ENCODE assay signal across 8 mouse cellular contexts in genomic region chr13:12460881-12461729, GRCm38 (mm10). TPM values are rescaled to one million over a fixed set of nuclear protein-coding genes. Genes with fewer than 3 reads are reported as not detected.
DNase-seq lines count a peak whose midpoint lies in the region; ATAC-seq and TF ChIP-seq lines count a peak whose summit lies in the region.

No protein-coding gene starts in this region.

- peak; percentile 69 for ATAC-seq in G1E (ENCODE audit: extremely low read depth, insufficient number of reproducible peaks, low FRiP score, poor library complexity, severe bottlenecking)
- ATAC-seq in forebrain, embryonic 15.5 days (replicated peaks): peak; percentile 95
- ATAC-seq in neural tube, embryonic 14.5 days (ENCODE audit: low read depth): peak; percentile 96

- intact Hi-C loops in heart, postnatal 25 days (cut with DNase I): loop anchor here (5.0 kb wide), 2 partner anchors 64 to 106 kb away; partner anchors contain the start of genes Ero1lb and Heatr1

- peaks cover 57% of the 10 kb centered on the region for H3K4me1 ChIP-seq in G1E (ENCODE audit: insufficient read depth, low read depth, low read length)
- H3K4me1 ChIP-seq in forebrain, embryonic 15.5 days: peaks cover 14% of the 10 kb centered on the region; the same call in 1 of the 2 replicates
- H3K4me1 ChIP-seq in neural tube, embryonic 14.5 days (ENCODE audit: control insufficient read depth, insufficient read depth, low read length): 0 out of 2 replicates have a peak, but pooled peaks cover 3% of the 10 kb centered on the region
- H3K4me1 ChIP-seq in testis, adult 2 months (ENCODE audit: control insufficient read depth, insufficient read depth, low read length): no peaks in the 10 kb centered on the region; the same call in none of the 2 replicates

- TF ChIP-seq CTCF in G1E (IDR thresholded peaks at IDR 0.05; ENCODE audit: low read depth, low read length): no peak
- no peak for TF ChIP-seq CTCF in testis, adult 2 months (IDR thresholded peaks at IDR 0.05; ENCODE audit: control insufficient read depth, insufficient read depth, insufficient replicate concordance, low read depth, low read length)

- H3K4me3 ChIP-seq in G1E (ENCODE audit: low read depth, low read length): peak overlapping the region; percentile 100
- peak overlapping the region; percentile 55 for H3K4me3 ChIP-seq in forebrain, embryonic 15.5 days
- peak overlapping the region; percentile 71 for H3K4me3 ChIP-seq in neural tube, embryonic 14.5 days (ENCODE audit: low read depth, low read length)
- peak overlapping the region; percentile 94 for H3K4me3 ChIP-seq in testis, adult 2 months (ENCODE audit: control insufficient read depth, low read depth, low read length)

- no peaks in the 10 kb centered on the region for H3K9me3 ChIP-seq in G1E (replicated peaks)
- no peaks in the 10 kb centered on the region for H3K9me3 ChIP-seq in forebrain, embryonic 15.5 days
- no peaks in the 10 kb centered on the region for H3K9me3 ChIP-seq in neural tube, embryonic 14.5 days (ENCODE audit: control insufficient read depth, low read length)

- peak overlapping the region; percentile 64 for H3K9ac ChIP-seq in forebrain, embryonic 15.5 days (replicated peaks)
- H3K9ac ChIP-seq in neural tube, embryonic 14.5 days (replicated peaks; ENCODE audit: low read depth, low read length): peak overlapping the region; percentile 55

- WGBS in forebrain, embryonic 15.5 days: under 1% methylated on average over 59 of the region's 59 CpGs
- WGBS in neural tube, embryonic 14.5 days: under 1% methylated on average over 59 of the region's 59 CpGs

- TF ChIP-seq POLR2A in testis, adult 2 months (IDR thresholded peaks at IDR 0.05; ENCODE audit: control insufficient read depth, low read depth, low read length): peak; percentile 88

- peak overlapping the region; percentile 86 for H3K4me2 ChIP-seq in forebrain, embryonic 15.5 days (replicated peaks)
- peak overlapping the region; percentile 72 for H3K4me2 ChIP-seq in neural tube, embryonic 14.5 days (ENCODE audit: low read depth, low read length)

- peak; percentile 74 for DNase-seq in G1E (ENCODE audit: low spot score)
- peak; percentile 93 for DNase-seq in cerebellum, adult 11-12 months
- DNase-seq in heart, postnatal 25 days (ENCODE audit: low spot score): peak; percentile 91
- DNase-seq in layer of hippocampus, adult 18-20 months (ENCODE audit: low spot score in 2 of 2): peak; percentile 84 to 86
- DNase-seq in lung, adult 18-20 months: peak; percentile 96 to 98

- H3K36me3 ChIP-seq in G1E (replicated peaks): peaks cover 32% of the 10 kb centered on the region
- H3K36me3 ChIP-seq in forebrain, embryonic 15.5 days: no peaks in the 10 kb centered on the region
- H3K36me3 ChIP-seq in neural tube, embryonic 14.5 days (ENCODE audit: control insufficient read depth, insufficient read depth, low read length): no peaks in the 10 kb centered on the region
- H3K36me3 ChIP-seq in testis, adult 2 months (ENCODE audit: control insufficient read depth, insufficient read depth, low read length): no peaks in the 10 kb centered on the region

- H3K27ac ChIP-seq in forebrain, embryonic 15.5 days (replicated peaks): peak overlapping the region; percentile 25; the same call in 1 of the 2 replicates
- peak overlapping the region; percentile 66 for H3K27ac ChIP-seq in neural tube, embryonic 14.5 days (ENCODE audit: low read depth, low read length)
- H3K27ac ChIP-seq in testis, adult 2 months (ENCODE audit: control insufficient read depth, insufficient read depth, low read depth, low read length): peak overlapping the region; percentile 77

- no peaks in the 10 kb centered on the region for H3K27me3 ChIP-seq in G1E (ENCODE audit: insufficient read depth, low read length)
- no peaks in the 10 kb centered on the region for H3K27me3 ChIP-seq in forebrain, embryonic 15.5 days
- no peaks in the 10 kb centered on the region for H3K27me3 ChIP-seq in neural tube, embryonic 14.5 days (ENCODE audit: control insufficient read depth, insufficient read depth, low read length)
- no peaks in the 10 kb centered on the region for H3K27me3 ChIP-seq in testis, adult 2 months (ENCODE audit: control insufficient read depth, insufficient read depth, low read length)

RNA-seq across cellular contexts. Expression of gene Lgals8, which starts 3.6 kb away (rescaled TPM):
- total RNA-seq in G1E (2014; fragmentation: Nextera tagmentation) (120 and 128 TPM in 2 replicates), G1E (2017) (347 and 355 TPM in 2 replicates)
- polyA plus RNA-seq in G1E (2012): 5.3 and 9.5 TPM in 2 replicates
- polyA plus RNA-seq in forebrain, embryonic 15.5 days (2015; fragmentation: Nextera tagmentation; extraction: Ambion mirVana): 13.5 and 14.1 TPM in 2 replicates
- total RNA-seq in heart, postnatal 25 days (2021): 10 to 100 TPM; 32.4 to 37.8 TPM
- 10 to 100 TPM; 35.0 to 39.4 TPM for total RNA-seq in layer of hippocampus, adult 18-20 months (2021)
- 21.4 and 25.5 TPM in 2 replicates for polyA plus RNA-seq in neural tube, embryonic 14.5 days (2014; fragmentation: Nextera tagmentation; extraction: Ambion mirVana)
- polyA plus RNA-seq in testis, adult 2 months (2012; rRNA removed): 114 and 115 TPM in 2 replicates

RNA-seq across cellular contexts. Expression of gene Edaradd, which starts 59.1 kb away (rescaled TPM):
- total RNA-seq in G1E (2014; fragmentation: Nextera tagmentation) (1.9 and 2.0 TPM in 2 replicates), G1E (2017) (0.66 and 0.70 TPM in 2 replicates)
- 0.07 TPM in 2 replicates for polyA plus RNA-seq in G1E (2012)
- 1.6 and 2.1 TPM in 2 replicates for polyA plus RNA-seq in forebrain, embryonic 15.5 days (2015; fragmentation: Nextera tagmentation; extraction: Ambion mirVana)
- total RNA-seq in heart, postnatal 25 days (2021): under 1 TPM in 1 of 2 experiments, not detected in 1; 0.05 TPM
- under 1 TPM; 0.17 to 0.18 TPM for total RNA-seq in layer of hippocampus, adult 18-20 months (2021)
- 1.6 TPM in 2 replicates for polyA plus RNA-seq in neural tube, embryonic 14.5 days (2014; fragmentation: Nextera tagmentation; extraction: Ambion mirVana)
- polyA plus RNA-seq in testis, adult 2 months (2012; rRNA removed): 0.19 and 0.25 TPM in 2 replicates

Comparison
In these comparisons a context has a peak if more than half of its experiments do, and no peak if none do; other contexts are left out.
1. Peak in every context shown above with its lines: DNase-seq, ATAC-seq, H3K4me3 ChIP-seq and H3K27ac ChIP-seq.
2. H3K27ac ChIP-seq: peak in every context shown above with its lines; median percentile 77 in testis, adult 2 months; 66 in neural tube, embryonic 14.5 days; 25 in forebrain, embryonic 15.5 days.